Mouse (Mus musculus): ENCODE data around the gene Shroom2. TPM values are rescaled to one million over a fixed set of nuclear protein-coding genes. Genes with fewer than 3 reads are reported as not detected.
A peak's percentile ranks its signal among the peaks of the same experiment; 100 is the strongest.

Gene Shroom2
- polyA plus RNA-seq, 1 experiment from 2014 or later, result 5.9 TPM

- no peak for ATAC-seq (replicated peaks; ENCODE audit: low FRiP score, low read depth)
- H3K4me1 ChIP-seq (replicated peaks; ENCODE audit: insufficient read depth, low read length), result no peaks in the 10 kb centered on the region
- no peaks in the 10 kb centered on the region for H3K36me3 ChIP-seq (ENCODE audit: insufficient read depth, low read length)
- no peak for TF ChIP-seq CTCF (IDR thresholded peaks at IDR 0.05; ENCODE audit: low read depth)
- no peak overlapping the region for H3K4me3 ChIP-seq (replicated peaks; ENCODE audit: low read depth, low read length)
- H3K4me2 ChIP-seq (ENCODE audit: low read length), result no peak overlapping the region
- no peak for DNase-seq (ENCODE audit: low spot score)
- H3K9ac ChIP-seq (ENCODE audit: low read depth, low read length), result no peak overlapping the region
- H3K9me3 ChIP-seq (replicated peaks; ENCODE audit: low read length), result no peaks in the 10 kb centered on the region
- WGBS, result 70% methylated on average over 3 of the region's 3 CpGs
- H3K27ac ChIP-seq, result no peak overlapping the region
- H3K27me3 ChIP-seq (ENCODE audit: insufficient read depth, low read length), result no peaks in the 10 kb centered on the region
These were observed 95.8 kb downstream of the Shroom2 start for GRCm38 (mm10) chrX:152673431-152673830.

- no peak for TF ChIP-seq CTCF (IDR thresholded peaks at IDR 0.05; ENCODE audit: low read depth)
- H3K27me3 ChIP-seq (ENCODE audit: insufficient read depth, low read length), result no peaks in the 10 kb centered on the region
- WGBS, result 48% methylated on average over 4 of the region's 4 CpGs
- ATAC-seq (replicated peaks; ENCODE audit: low FRiP score, low read depth) (no peak), DNase-seq (ENCODE audit: low spot score) (peak; percentile 13)
- H3K36me3 ChIP-seq (ENCODE audit: insufficient read depth, low read length), result no peaks in the 10 kb centered on the region
- H3K27ac ChIP-seq, result no peak overlapping the region
- no peaks in the 10 kb centered on the region for H3K4me1 ChIP-seq (replicated peaks; ENCODE audit: insufficient read depth, low read length)
- no peak overlapping the region for H3K4me2 ChIP-seq (ENCODE audit: low read length)
- H3K9ac ChIP-seq (ENCODE audit: low read depth, low read length), result no peak overlapping the region
- no peaks in the 10 kb centered on the region for H3K9me3 ChIP-seq (replicated peaks; ENCODE audit: low read length)
- H3K4me3 ChIP-seq (replicated peaks; ENCODE audit: low read depth, low read length), result no peak overlapping the region
These were observed 111.8 kb downstream of the Shroom2 start for GRCm38 (mm10) chrX:152657363-152658036.

GRCm38 (mm10) chrX:152656609-152656939 is 112.7 kb downstream of the Shroom2 start:
- H3K36me3 ChIP-seq (ENCODE audit: insufficient read depth, low read length), result no peaks in the 10 kb centered on the region
- H3K4me1 ChIP-seq (replicated peaks; ENCODE audit: insufficient read depth, low read length), result no peaks in the 10 kb centered on the region
- no peaks in the 10 kb centered on the region for H3K9me3 ChIP-seq (replicated peaks; ENCODE audit: low read length)
- no peak for ATAC-seq (replicated peaks; ENCODE audit: low FRiP score, low read depth)
- TF ChIP-seq CTCF (IDR thresholded peaks at IDR 0.05; ENCODE audit: low read depth), result no peak
- no peak for DNase-seq (ENCODE audit: low spot score)
- no peaks in the 10 kb centered on the region for H3K27me3 ChIP-seq (ENCODE audit: insufficient read depth, low read length)
- no peak overlapping the region for H3K4me2 ChIP-seq (ENCODE audit: low read length)
- no peak overlapping the region for H3K9ac ChIP-seq (ENCODE audit: low read depth, low read length)
- 94% methylated on average over 2 of the region's 2 CpGs for WGBS
- H3K27ac ChIP-seq, result no peak overlapping the region
- no peak overlapping the region for H3K4me3 ChIP-seq (replicated peaks; ENCODE audit: low read depth, low read length)

GRCm38 (mm10) chrX:152655796-152656608 is 113.3 kb downstream of the Shroom2 start:
- ATAC-seq (replicated peaks; ENCODE audit: low FRiP score, low read depth), result no peak
- no peak overlapping the region for H3K4me2 ChIP-seq (ENCODE audit: low read length)
- WGBS, result 60% methylated on average over 8 of the region's 8 CpGs

GRCm38 (mm10) chrX:152652676-152653075 is 116.6 kb downstream of the Shroom2 start:
- ATAC-seq (replicated peaks; ENCODE audit: low FRiP score, low read depth) (no peak), DNase-seq (ENCODE audit: low spot score) (no peak)
- WGBS, result 62% methylated on average over 2 of the region's 2 CpGs
- H3K4me2 ChIP-seq (ENCODE audit: low read length), result no peak overlapping the region
- no peaks in the 10 kb centered on the region for H3K9me3 ChIP-seq (replicated peaks; ENCODE audit: low read length)
- H3K27ac ChIP-seq, result no peak overlapping the region
- H3K4me1 ChIP-seq (replicated peaks; ENCODE audit: insufficient read depth, low read length), result no peaks in the 10 kb centered on the region
- H3K36me3 ChIP-seq (ENCODE audit: insufficient read depth, low read length), result no peaks in the 10 kb centered on the region
- no peak overlapping the region for H3K4me3 ChIP-seq (replicated peaks; ENCODE audit: low read depth, low read length)
- H3K27me3 ChIP-seq (ENCODE audit: insufficient read depth, low read length), result no peaks in the 10 kb centered on the region
- TF ChIP-seq CTCF (IDR thresholded peaks at IDR 0.05; ENCODE audit: low read depth), result no peak
- H3K9ac ChIP-seq (ENCODE audit: low read depth, low read length), result no peak overlapping the region

More at GRCm38 (mm10) chrX:152655796-152656608, 113.3 kb downstream of the Shroom2 start:
- Histone ChIP-seq H3K9me3 (replicated peaks; ENCODE audit: low read length) (no peaks in the 10 kb centered on the region), H3K9ac (ENCODE audit: low read depth, low read length) (no peak overlapping the region), H3K27me3 (ENCODE audit: insufficient read depth, low read length) (no peaks in the 10 kb centered on the region), H3K4me1 (replicated peaks; ENCODE audit: insufficient read depth, low read length) (no peaks in the 10 kb centered on the region), H3K4me3 (replicated peaks; ENCODE audit: low read depth, low read length) (no peak overlapping the region), H3K36me3 (ENCODE audit: insufficient read depth, low read length) (no peaks in the 10 kb centered on the region), H3K27ac (no peak overlapping the region)
- DNase-seq (ENCODE audit: low spot score), result no peak
- TF ChIP-seq CTCF (IDR thresholded peaks at IDR 0.05; ENCODE audit: low read depth), result no peak

GRCm38 (mm10) chrX:152644827-152645226 is 124.4 kb downstream of the Shroom2 start:
- ATAC-seq (replicated peaks; ENCODE audit: low FRiP score, low read depth) (no peak), DNase-seq (ENCODE audit: low spot score) (no peak)
- Histone ChIP-seq H3K4me2 (ENCODE audit: low read length) (no peak overlapping the region), H3K4me1 (replicated peaks; ENCODE audit: insufficient read depth, low read length) (no peaks in the 10 kb centered on the region), H3K27ac (no peak overlapping the region), H3K36me3 (ENCODE audit: insufficient read depth, low read length) (no peaks in the 10 kb centered on the region), H3K9ac (ENCODE audit: low read depth, low read length) (no peak overlapping the region), H3K4me3 (replicated peaks; ENCODE audit: low read depth, low read length) (no peak overlapping the region), H3K9me3 (replicated peaks; ENCODE audit: low read length) (no peaks in the 10 kb centered on the region), H3K27me3 (ENCODE audit: insufficient read depth, low read length) (no peaks in the 10 kb centered on the region)
- 58% methylated on average over 4 of the region's 4 CpGs for WGBS
- no peak for TF ChIP-seq CTCF (IDR thresholded peaks at IDR 0.05; ENCODE audit: low read depth)

Data from kidney, postnatal 0 days (tissue).